Mouse (Mus musculus) CH12.LX (cell line): ENCODE measurements around the gene Olfr986. TPM values are rescaled to one million over a fixed set of nuclear protein-coding genes. Genes with fewer than 3 reads are reported as not detected.
A peak's percentile ranks its signal among the peaks of the same experiment; 100 is the strongest.

Experiments
- DNase-seq: peaks from one replicate; pipeline ENCODE4 v3.0.0-alpha.2; 2013; ENCODE audit errors: extremely low read depth
- H3K27ac ChIP-seq: 2 replicates; pipeline ENCODE4 v1.5.1; 2012; ENCODE audit warnings: low read depth, mild to moderate bottlenecking, control low read depth, moderate library complexity; ENCODE audit not compliant: insufficient read depth
- H3K27me3 ChIP-seq: replicated peaks from 2 replicates; pipeline ENCODE3; 2012; ENCODE audit warnings: inconsistent platforms
- H3K36me3 ChIP-seq, 2 experiments: replicated peaks in 1 of 2; 2 replicates each; pipeline versions ENCODE3 to v1.6.1; 2012; ENCODE audit warnings: inconsistent platforms in 1 of 2, low read length in 1 of 2, mild to moderate bottlenecking in 1 of 2, mixed read lengths in 1 of 2, moderate library complexity in 1 of 2; ENCODE audit not compliant: control insufficient read depth in 1 of 2, insufficient read depth in 1 of 2
- H3K4me1 ChIP-seq, 2 experiments: 2 replicates each; pipeline ENCODE4 v1.6.1; 2012; ENCODE audit warnings: inconsistent platforms in 1 of 2, moderate library complexity in 1 of 2; ENCODE audit not compliant: insufficient read depth in 2 of 2, control insufficient read depth in 1 of 2
- H3K4me2 ChIP-seq: 2 replicates; pipeline ENCODE4 v1.6.1; 2012; ENCODE audit warnings: low read depth, mild to moderate bottlenecking, control low read depth; ENCODE audit not compliant: poor library complexity, insufficient read depth, severe bottlenecking
- H3K4me3 ChIP-seq, 3 experiments: fragments of 150-350 bp in 1 of 3; sonication (generic) in 1 of 3; replicated peaks in 1 of 3; 2 replicates each; pipeline versions ENCODE3 to v1.5.1; 2011 to 2012; ENCODE audit warnings: low read depth in 2 of 3, low read length in 2 of 3, mild to moderate bottlenecking in 2 of 3, moderate library complexity in 2 of 3, control low read depth in 1 of 3, improper control_type of control experiment in 1 of 3, inconsistent platforms in 1 of 3, mixed read lengths in 1 of 3; ENCODE audit not compliant: poor library complexity in 1 of 3
- H3K79me2 ChIP-seq: replicated peaks from 2 replicates; pipeline ENCODE4 v1.6.1; 2012; ENCODE audit warnings: mild to moderate bottlenecking, moderate library complexity; ENCODE audit not compliant: control insufficient read depth, poor library complexity, insufficient read depth, severe bottlenecking; ENCODE audit errors: extremely low read depth
- H3K9ac ChIP-seq: 2 replicates; pipeline ENCODE4 v1.6.1; 2012; ENCODE audit warnings: low read depth, mild to moderate bottlenecking, control low read depth, moderate library complexity; ENCODE audit not compliant: insufficient read depth
- H3K9me3 ChIP-seq: replicated peaks from 2 replicates; pipeline ENCODE3; 2012; ENCODE audit warnings: low read length, inconsistent platforms, mixed read lengths
- BHLHE40 ChIP-seq: IDR thresholded peaks from 2 replicates; pipeline ENCODE4 v1.6.1; 2011; ENCODE audit warnings: mild to moderate bottlenecking, low read depth, low read length, improper control_type of control experiment
- E2F4 ChIP-seq: IDR thresholded peaks from 2 replicates; pipeline ENCODE4 v1.6.1; 2011; ENCODE audit warnings: low read depth, low read length, improper control_type of control experiment; ENCODE audit not compliant: insufficient replicate concordance
- ELF1 ChIP-seq: IDR thresholded peaks from 2 replicates; pipeline ENCODE4 v1.6.1; 2014; ENCODE audit warnings: low read depth, mild to moderate bottlenecking, inconsistent platforms, low read length, improper control_type of control experiment
- EP300 ChIP-seq: IDR thresholded peaks from 2 replicates; pipeline ENCODE4 v1.6.1; 2011; ENCODE audit warnings: low read length, improper control_type of control experiment
- ETS1 ChIP-seq: conservative IDR thresholded peaks from 2 replicates; pipeline ENCODE4 v1.6.1; 2012; ENCODE audit warnings: low read depth, mild to moderate bottlenecking, inconsistent platforms, low read length, improper control_type of control experiment, moderate library complexity
- HCFC1 ChIP-seq: IDR thresholded peaks from 2 replicates; pipeline ENCODE4 v1.6.1; 2012; ENCODE audit warnings: low read depth, mild to moderate bottlenecking, inconsistent platforms, low read length, improper control_type of control experiment
- JUN ChIP-seq: IDR thresholded peaks from 2 replicates; pipeline ENCODE4 v1.6.1; 2011; ENCODE audit warnings: low read depth, mild to moderate bottlenecking, low read length, improper control_type of control experiment, moderate library complexity; ENCODE audit not compliant: insufficient read depth
- JUND ChIP-seq: conservative IDR thresholded peaks from 2 replicates; pipeline ENCODE4 v1.6.1; 2011; ENCODE audit warnings: low read depth, low read length, improper control_type of control experiment
- KAT2A ChIP-seq: IDR thresholded peaks from 2 replicates; pipeline ENCODE4 v1.6.1; 2012; ENCODE audit warnings: low read length, improper control_type of control experiment, inconsistent platforms; ENCODE audit not compliant: insufficient replicate concordance
- MEF2A ChIP-seq: IDR thresholded peaks from 2 replicates; pipeline ENCODE4 v1.6.1; 2014; ENCODE audit warnings: low read depth, mild to moderate bottlenecking, inconsistent platforms, low read length, improper control_type of control experiment, borderline replicate concordance
- MXI1 ChIP-seq: IDR thresholded peaks from 2 replicates; pipeline ENCODE4 v1.6.1; 2011; ENCODE audit warnings: mild to moderate bottlenecking, low read depth, low read length, improper control_type of control experiment
- MYC ChIP-seq: IDR thresholded peaks from 2 replicates; pipeline ENCODE4 v1.6.1; 2011; ENCODE audit warnings: low read depth, mild to moderate bottlenecking, improper control_type of control experiment, low read length
- NELFE ChIP-seq: IDR thresholded peaks from 2 replicates; pipeline ENCODE4 v1.6.1; 2011; ENCODE audit warnings: low read depth, low read length, improper control_type of control experiment
- POLR2A ChIP-seq: IDR thresholded peaks from 2 replicates; pipeline ENCODE4 v1.6.1; 2011; ENCODE audit warnings: low read depth, mild to moderate bottlenecking, improper control_type of control experiment, low read length
- RCOR1 ChIP-seq: conservative IDR thresholded peaks from 2 replicates; pipeline ENCODE4 v1.6.1; 2012; ENCODE audit warnings: low read depth, mild to moderate bottlenecking, inconsistent platforms, low read length, improper control_type of control experiment
- SIN3A ChIP-seq: IDR thresholded peaks from 2 replicates; pipeline ENCODE4 v1.6.1; 2012; ENCODE audit warnings: low read length, improper control_type of control experiment, inconsistent platforms
- TBP ChIP-seq: conservative IDR thresholded peaks from 2 replicates; pipeline ENCODE4 v1.6.1; 2011; ENCODE audit warnings: low read depth, low read length, improper control_type of control experiment
- UBTF ChIP-seq: IDR thresholded peaks from 2 replicates; pipeline ENCODE4 v1.6.1; 2012; ENCODE audit warnings: low read depth, mild to moderate bottlenecking, inconsistent platforms, low read length, improper control_type of control experiment, moderate library complexity
- ZKSCAN1 ChIP-seq: IDR thresholded peaks from 2 replicates; pipeline ENCODE4 v1.6.1; 2012; ENCODE audit warnings: low read depth, inconsistent platforms, low read length, improper control_type of control experiment, borderline replicate concordance
- ZNF384 ChIP-seq: IDR thresholded peaks from 2 replicates; pipeline ENCODE4 v1.6.1; 2012; ENCODE audit warnings: low read depth, low read length, improper control_type of control experiment, inconsistent platforms
- dilution Hi-C: fragments of 300-500 bp; cut with MboI; formaldehyde crosslinking; loops from 2 replicates; pipeline ENCODE4 v1.14.3; 2020; ENCODE audit warnings: low sequenced_read_pairs; ENCODE audit not compliant: extremely low pct_unique_long_range_greater_than_20kb, extremely low pct_ligation_motif_present
- in situ Hi-C: fragments of 300-500 bp; cut with MboI; formaldehyde crosslinking; loops from 3 replicates; pipeline ENCODE4 v1.14.3; 2019; ENCODE audit warnings: low sequenced_read_pairs, low pct_ligation_motif_present, low pct_unique_long_range_greater_than_20kb, mixed read lengths
- polyA plus RNA-seq: library from polyadenylated mRNA; unstranded; fragments of >175 nt; gene quantifications from 2 replicates; pipeline ENCODE4 v1.2.1, GENCODE M21; 2012; ENCODE audit warnings: low read depth; ENCODE audit not compliant: insufficient read length
- total RNA-seq, 2 experiments: library from RNA; depleted of rRNA; stranded (reverse); fragments of 300-350 nt in 1 of 2; fragments of >200 nt in 1 of 2; gene quantifications; 2 replicates each; pipeline ENCODE4 v1.2.3; 2012 to 2014

Olfr986 gene
- total RNA-seq (2012; rRNA removed) (0.04 and 0.08 TPM in 2 replicates), total RNA-seq (2014; rRNA removed) (not detected in 2 replicates), polyA plus RNA-seq (0.08 TPM in 1 of 2 replicates, not detected in the other)

DNA sequence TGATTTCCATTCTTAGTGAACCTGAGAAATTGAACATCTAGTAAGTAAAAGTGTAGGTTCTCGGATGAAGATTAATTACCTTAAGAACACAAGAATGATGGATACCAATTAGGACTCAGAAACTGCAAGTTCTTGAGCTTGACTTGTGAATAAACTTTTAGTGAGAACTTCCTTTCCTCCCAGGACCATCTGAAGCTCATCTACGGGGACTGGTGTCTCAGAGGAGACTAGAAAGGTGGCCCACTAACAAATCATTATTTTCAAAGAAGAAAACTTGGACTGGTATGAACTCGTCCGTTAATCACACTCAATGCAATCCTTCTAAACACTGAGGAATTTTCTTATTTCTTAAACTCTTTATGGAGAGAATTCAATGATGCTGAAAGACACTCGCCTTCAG, at the start of gene Olfr986:
Gene Olfr986 (plus strand): TSS at position 301 of the 400 bp plus-strand sequence.
- in situ Hi-C loops (no loop called here), dilution Hi-C loops (no loop called here)
- Histone ChIP-seq H3K9ac (no peak within 1 kb of the TSS), H3K27me3 (no peaks in the 10 kb centered on the region), H3K4me3 (no peak within 1 kb of the TSS), H3K4me1 (peaks cover 0 to 6% of the 10 kb centered on the region in 2 experiments; a peak in 1 of 4 replicates), H3K9me3 (no peaks in the 10 kb centered on the region), H3K36me3 (no peaks in the 10 kb centered on the region), H3K27ac (no peak within 1 kb of the TSS), H3K4me2 (no peak within 1 kb of the TSS), H3K79me2 (no peaks in the 10 kb centered on the region)
- TF ChIP-seq KAT2A, result no peak
- no peak for TF ChIP-seq ETS1
- TF ChIP-seq ZNF384, result no peak
- TF ChIP-seq ZKSCAN1, result no peak
- TF ChIP-seq MYC, result no peak
- no peak for TF ChIP-seq JUND
- no peak for TF ChIP-seq POLR2A
- no peak for TF ChIP-seq MEF2A
- no peak for TF ChIP-seq ELF1
- TF ChIP-seq JUN, result no peak
- no peak for TF ChIP-seq MXI1
- no peak for TF ChIP-seq NELFE
- TF ChIP-seq EP300, result no peak
- TF ChIP-seq HCFC1, result no peak
- TF ChIP-seq BHLHE40, result no peak
- TF ChIP-seq UBTF, result no peak
- no peak for TF ChIP-seq TBP
- DNase-seq, result no peak

DNA sequence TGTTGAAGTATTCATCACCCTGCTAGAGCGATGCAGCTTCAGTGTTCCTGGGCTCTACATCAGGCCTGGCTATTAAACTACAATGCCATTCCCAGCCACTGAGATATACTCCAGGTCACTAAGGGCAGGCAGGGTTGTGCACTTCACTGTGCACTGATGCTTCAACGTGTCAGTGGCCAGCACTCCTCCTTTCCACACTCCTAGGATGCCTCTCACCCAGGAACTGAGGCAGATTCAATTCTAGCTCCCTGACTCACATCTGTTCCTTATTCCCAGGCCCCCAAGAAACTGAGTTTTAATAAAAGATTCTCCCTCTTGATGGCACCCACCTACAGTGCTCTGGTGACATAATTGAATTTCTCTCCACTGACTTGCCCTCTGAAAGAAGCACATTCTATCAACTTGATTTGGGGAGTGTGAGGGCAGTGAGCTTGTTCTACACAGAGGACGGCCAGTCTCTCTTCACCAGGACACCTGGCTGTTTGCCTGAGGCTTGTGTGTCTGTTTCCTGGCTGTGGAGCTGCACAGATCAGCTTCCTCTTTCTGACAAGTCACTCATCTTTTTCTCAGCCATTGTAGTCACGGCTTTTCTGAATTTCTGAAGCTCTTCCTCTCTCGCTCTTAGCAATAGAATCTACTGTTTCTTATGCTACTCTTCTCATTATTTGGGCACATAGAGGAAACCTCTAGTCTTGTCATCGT, 43.6 kb upstream of the Olfr986 start:
- peak; percentile 49 for DNase-seq
- dilution Hi-C loops, result no loop called here

More for the DNA sequence above, 43.6 kb upstream of the Olfr986 start:
- H3K4me3 ChIP-seq, result no peak overlapping the region
- no peaks in the 10 kb centered on the region for H3K9me3 ChIP-seq
- H3K9ac ChIP-seq, result no peak overlapping the region
- H3K4me1 ChIP-seq, result peaks cover 4 to 17% of the 10 kb centered on the region in 2 experiments
- H3K36me3 ChIP-seq, result no peaks in the 10 kb centered on the region
- H3K79me2 ChIP-seq, result no peaks in the 10 kb centered on the region
- TF ChIP-seq NELFE (no peak), MXI1 (no peak), JUN (no peak), RCOR1 (no peak), POLR2A (no peak), MEF2A (no peak), SIN3A (no peak), BHLHE40 (no peak), E2F4 (no peak)
- H3K4me2 ChIP-seq, result no peak overlapping the region
- no peak overlapping the region for H3K27ac ChIP-seq
- in situ Hi-C loops, result loop anchor here (10.0 kb wide), 1 partner anchor 58 kb away; the partner anchor contains the start of gene Zfp202
- no peaks in the 10 kb centered on the region for H3K27me3 ChIP-seq
